Mouse (Mus musculus) brain, embryonic 14.5 days (tissue): ENCODE measurements at regions not wholly inside any gene's neighbourhood (a gene's known extent, or its start where the extent isn't known, plus 50 kb on each side); places are given as distances from the start of the nearest gene placed in this dataset.

Source experiments
- DNase-seq: peaks from one replicate; pipeline ENCODE4 v3.0.0-alpha.2; 2011; ENCODE audit warnings: low read depth
- CTCF ChIP-seq: fragments of 200-500 bp; IDR thresholded peaks from 2 replicates; pipeline ENCODE4 v1.5.1; 2012; ENCODE audit warnings: inconsistent platforms, mild to moderate bottlenecking, moderate library complexity, borderline replicate concordance; ENCODE audit not compliant: insufficient read depth, insufficient read length; ENCODE audit errors: extremely low read depth
- POLR2A ChIP-seq: fragments of 200-500 bp; IDR thresholded peaks from 2 replicates; pipeline ENCODE4 v1.6.1; 2012; ENCODE audit warnings: mild to moderate bottlenecking, inconsistent platforms, borderline replicate concordance; ENCODE audit not compliant: poor library complexity, insufficient read depth, insufficient read length, severe bottlenecking; ENCODE audit errors: extremely low read depth

DNA sequence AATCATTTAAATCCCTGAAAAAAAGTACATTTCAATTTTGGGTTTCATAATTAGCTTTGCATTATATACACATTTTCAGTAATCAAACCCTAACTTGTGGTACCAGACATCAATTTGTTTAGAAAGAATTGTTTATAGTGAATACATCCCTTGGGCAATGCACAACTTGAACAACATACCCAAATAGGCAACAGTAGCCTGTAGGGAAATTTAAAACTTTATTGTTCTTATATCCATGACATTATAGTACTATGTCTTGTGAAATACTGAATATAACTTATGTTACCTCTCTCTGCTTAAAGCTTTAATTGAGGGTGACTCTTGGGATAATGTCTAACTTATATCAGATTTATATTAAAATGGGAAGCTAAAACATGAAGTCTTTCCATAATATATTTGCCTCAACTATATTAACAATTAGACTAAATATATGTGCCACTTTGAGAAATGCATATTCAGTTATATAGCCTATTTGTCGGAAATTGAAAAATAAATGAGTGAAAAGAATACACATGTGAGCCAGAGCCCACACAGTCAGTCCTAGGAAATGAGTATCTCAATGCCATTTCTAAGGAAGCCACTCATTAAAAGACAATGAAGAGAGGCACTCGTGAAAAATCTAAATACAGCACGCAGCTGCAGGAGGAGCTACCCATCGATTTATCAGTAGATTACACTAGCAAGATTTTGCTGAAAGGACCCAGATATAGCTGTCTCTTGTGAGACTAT lies 458.1 kb upstream of the Slitrk6 start:
- TF ChIP-seq CTCF (no peak), POLR2A (no peak)
- DNase-seq, result no peak

DNA sequence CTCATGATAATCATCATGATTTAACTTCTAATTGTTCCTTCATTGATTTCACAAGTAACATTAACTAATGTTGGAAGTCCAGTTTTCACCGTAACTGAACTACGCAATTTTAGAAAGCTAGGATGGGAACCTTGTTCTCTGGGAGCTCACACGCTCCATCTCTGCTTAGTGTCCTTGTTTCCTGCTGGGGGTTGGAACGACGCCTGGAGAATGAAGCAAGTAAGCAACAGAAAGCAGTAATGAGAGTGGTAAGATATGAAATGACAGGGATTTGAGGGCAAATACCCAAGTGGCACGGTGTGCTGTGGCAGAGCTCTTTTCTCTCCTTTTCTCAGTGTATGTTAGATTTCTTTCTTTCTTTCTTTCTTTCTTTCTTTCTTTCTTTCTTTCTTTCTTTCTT lies 448.0 kb upstream of the Slitrk5 start:
- DNase-seq, result peak; percentile 54
- TF ChIP-seq POLR2A (no peak), CTCF (no peak)

DNA sequence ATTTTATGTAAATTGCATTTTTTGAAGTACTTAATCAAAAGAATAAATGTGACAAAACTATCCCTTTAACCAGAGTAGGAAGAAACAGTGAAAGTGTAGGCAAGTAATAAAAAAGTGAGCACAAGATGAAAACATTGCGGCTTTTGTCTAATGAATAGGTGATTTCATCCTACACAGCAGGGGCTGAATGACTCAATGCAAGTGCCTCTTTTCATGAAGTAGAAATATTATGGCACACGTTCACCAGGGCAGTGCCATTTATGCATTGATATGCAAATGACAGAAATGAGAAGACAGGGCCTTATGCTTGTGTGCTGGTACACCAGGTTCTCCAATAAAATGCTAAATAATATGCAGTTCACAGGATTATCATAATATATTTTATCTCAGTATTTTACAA lies 435.8 kb upstream of the Slitrk5 start:
- no peak for TF ChIP-seq CTCF
- no peak for TF ChIP-seq POLR2A
- DNase-seq, result peak; percentile 64

DNA sequence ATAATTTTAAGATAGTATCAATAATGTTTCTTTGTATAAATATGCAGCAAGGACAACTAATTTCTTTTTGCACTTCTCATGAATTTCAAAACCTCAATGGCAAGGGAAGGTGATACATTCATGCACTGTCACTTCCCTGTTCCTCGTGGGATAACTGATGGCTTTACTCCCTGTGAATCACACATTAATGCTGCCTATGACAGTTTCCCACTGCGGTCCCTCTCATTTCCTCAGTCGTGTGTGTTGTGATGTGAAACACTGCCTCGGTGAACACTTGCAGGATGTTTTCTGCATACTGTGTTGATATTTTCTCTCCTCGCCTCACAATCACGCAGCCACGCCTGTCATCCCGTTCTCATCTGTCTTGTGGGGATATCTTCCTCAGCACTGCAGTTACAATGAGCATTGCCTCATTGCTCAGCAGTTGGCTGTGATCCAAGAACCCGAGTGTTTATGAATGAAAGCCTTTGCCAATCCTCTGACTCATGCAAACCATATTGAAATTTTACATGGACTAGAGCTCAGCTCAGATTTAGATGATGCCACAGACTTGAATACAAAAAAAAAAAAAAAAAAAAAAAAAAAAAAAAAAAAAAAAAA lies 425.4 kb upstream of the Slitrk5 start:
- DNase-seq, result peak; percentile 91
- TF ChIP-seq POLR2A (no peak), CTCF (no peak)

DNA sequence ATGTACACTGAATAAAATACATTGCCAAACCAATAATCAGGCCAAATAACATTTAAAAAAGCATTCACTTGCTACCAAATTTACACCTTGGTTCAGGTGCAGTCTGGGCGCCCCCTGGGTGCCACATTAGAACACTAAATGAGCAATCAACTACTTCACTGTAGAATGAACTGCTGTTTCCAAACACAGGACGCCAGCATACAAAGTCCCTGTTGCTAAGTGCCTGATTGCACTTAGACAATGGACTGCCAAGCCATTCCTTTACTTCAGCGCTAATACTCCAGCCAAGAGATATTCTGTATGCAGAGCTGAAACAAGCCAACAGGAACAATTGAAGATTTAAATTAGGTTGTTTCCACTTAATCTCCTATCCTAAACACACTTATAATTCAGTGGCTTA lies 421.7 kb upstream of the Slitrk5 start:
- DNase-seq, result peak; percentile 84
- TF ChIP-seq POLR2A (no peak), CTCF (no peak)

DNA sequence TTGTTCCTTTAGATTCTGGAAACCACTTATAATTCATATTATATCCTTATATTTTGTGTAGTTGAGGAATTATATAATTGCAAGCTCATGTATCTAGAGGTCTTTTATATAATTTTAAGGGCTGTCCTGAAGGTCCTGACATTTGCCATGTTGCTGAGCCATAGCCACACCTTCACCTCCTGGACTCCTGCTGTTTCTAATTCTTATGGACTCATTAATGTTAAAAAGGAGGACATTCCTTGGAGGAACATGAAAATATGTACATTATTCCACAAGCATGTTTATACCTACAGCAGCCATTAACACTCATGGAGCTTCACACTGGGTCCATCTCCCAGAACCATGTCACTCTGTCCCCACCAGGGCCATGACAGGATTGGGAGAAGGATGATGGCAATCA lies 413.2 kb upstream of the Slitrk5 start:
- no peak for DNase-seq
- TF ChIP-seq POLR2A, result no peak
- no peak for TF ChIP-seq CTCF

DNA sequence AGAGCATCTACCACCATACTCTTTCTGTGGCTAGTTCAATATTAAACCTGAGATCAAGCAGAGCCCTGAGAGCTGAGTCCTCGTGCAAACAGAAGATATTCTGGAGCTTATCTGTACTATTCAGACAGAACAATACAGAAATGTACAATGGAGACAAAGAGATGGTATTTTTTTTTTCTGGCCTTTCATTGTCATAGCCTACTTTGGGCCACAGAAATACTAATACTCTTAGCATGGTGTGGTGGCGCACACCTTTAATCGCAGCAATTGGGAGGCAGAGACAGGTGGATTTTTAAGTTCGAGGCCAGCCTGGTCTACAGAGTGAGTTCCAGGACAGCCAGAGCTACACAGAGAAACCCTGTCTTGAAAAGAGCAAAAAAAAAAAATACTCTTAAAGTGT lies 404.7 kb upstream of the Slitrk5 start:
- no peak for DNase-seq
- no peak for TF ChIP-seq POLR2A

DNA sequence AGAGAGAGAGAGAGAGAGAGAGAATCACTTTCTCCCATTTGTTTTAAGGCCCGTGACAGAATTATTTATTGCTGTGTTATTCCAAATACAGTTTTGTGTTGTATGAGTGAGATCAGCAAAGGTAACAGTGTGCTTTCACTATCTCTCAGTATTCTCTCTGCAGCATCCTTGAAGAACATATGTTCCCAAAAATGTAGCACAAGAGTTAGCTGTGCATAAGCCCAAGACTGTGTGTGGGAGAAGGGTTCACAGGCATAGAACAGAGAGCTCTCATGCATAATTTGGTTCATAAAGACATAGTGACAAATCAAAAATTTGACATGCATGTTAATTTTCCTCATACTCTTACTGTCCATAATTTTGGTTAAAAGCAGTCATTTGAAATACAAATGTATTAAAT lies 393.5 kb upstream of the Slitrk5 start:
- TF ChIP-seq CTCF, result no peak
- TF ChIP-seq POLR2A, result no peak
- DNase-seq, result no peak

DNA sequence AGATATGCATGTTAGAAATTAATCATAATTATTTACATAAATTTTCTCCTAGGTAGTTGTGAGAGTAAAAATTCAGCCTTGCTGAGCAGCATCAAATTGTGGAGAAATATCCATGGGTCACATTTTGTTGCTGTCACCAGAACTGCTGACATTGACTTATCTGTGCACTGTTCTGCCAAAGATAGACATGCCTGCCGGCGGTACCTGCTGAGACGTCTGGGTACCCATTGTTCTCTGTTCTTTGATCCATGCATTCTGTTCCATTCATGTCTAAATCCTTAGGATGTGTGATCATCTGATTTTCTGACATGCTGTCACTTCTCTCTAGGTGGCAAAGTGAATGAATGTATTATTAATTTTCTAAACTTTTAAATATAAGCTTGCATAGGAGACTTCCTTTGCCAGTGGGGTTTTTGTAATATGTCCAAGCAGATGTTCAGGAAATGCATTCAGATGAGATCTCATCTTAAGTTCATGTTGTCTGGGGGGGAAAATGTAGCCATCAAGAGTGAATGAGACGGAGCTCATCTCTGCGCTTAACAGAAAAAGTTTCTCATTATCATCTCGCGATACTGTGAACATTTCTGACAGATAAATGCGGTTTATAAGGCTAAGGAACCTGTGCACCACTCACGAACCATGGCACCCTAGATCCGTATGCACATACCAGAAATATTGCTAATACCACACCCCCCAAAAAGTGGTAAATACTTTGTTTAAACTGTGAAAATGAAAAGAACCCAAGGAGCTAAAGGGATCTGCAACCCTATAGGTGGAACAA lies 391.0 kb upstream of the Slitrk5 start:
- TF ChIP-seq CTCF (no peak), POLR2A (no peak)
- peak; percentile 74 for DNase-seq

DNA sequence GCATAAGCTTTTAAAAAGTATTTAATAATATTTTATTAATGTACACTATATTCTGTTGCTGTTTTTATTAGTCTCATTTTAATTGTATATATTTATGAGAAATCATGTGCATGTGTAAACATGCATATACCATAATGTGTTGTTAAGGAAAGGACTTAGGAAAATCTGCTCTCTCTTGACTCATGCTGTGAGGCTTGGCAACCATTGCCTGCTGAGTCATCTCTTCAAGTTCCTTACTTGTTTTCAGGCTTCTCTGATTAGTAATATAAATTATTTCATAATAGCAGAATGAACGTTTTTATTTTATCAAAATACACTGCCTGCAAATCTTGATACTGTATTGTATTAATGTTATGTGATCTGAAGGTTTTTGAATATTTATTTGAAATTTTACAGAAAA lies 388.9 kb upstream of the Slitrk5 start:
- peak; percentile 42 for DNase-seq
- TF ChIP-seq CTCF (no peak), POLR2A (no peak)

DNA sequence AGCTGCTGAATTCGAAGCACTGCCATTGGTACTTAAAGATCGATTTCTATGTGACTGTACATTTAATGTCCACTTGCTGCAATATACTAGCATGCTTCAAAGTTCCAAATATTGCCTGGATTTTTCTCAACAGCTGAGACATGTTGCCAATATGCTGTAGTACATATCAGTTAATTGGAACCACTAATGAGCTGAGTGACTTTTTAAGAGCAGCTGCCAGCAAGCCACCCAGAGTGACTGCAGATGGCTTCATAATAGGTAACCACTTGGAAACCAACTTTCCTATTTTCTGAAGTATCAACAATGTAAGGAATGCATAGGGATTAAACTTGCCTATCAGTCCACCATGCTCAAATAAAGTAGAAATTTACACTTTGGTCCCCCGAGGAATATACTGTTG lies 379.4 kb upstream of the Slitrk5 start:
- no peak for TF ChIP-seq CTCF
- TF ChIP-seq POLR2A, result no peak
- peak; percentile 73 for DNase-seq
